Mouse (Mus musculus) ES-Bruce4 (cell line): Measurements from ENCODE around the gene Car11. TPM values are rescaled to one million over a fixed set of nuclear protein-coding genes. Genes with fewer than 3 reads are reported as not detected.
A peak's percentile ranks its signal among the peaks of the same experiment; 100 is the strongest.

Experiments used
- H3K27ac ChIP-seq: 2 replicates; pipeline ENCODE4 v1.5.1; 2012; ENCODE audit warnings: low read length, inconsistent platforms; ENCODE audit not compliant: insufficient read depth
- H3K27me3 ChIP-seq: 2 replicates; pipeline ENCODE4 v1.6.1; 2012; ENCODE audit warnings: mild to moderate bottlenecking, low read length, inconsistent platforms; ENCODE audit not compliant: control insufficient read depth, poor library complexity, insufficient read depth, severe bottlenecking
- H3K36me3 ChIP-seq: 2 replicates; pipeline ENCODE4 v1.6.1; 2012; ENCODE audit warnings: inconsistent platforms, mild to moderate bottlenecking, low read length, moderate library complexity; ENCODE audit not compliant: control insufficient read depth, poor library complexity, insufficient read depth, severe bottlenecking
- H3K4me1 ChIP-seq: one replicate; pipeline ENCODE4 v1.8.1; 2011; ENCODE audit warnings: low read length; ENCODE audit not compliant: control insufficient read depth, insufficient read depth
- H3K4me3 ChIP-seq: 2 replicates; pipeline ENCODE4 v1.5.1; 2011; ENCODE audit warnings: low read depth, mild to moderate bottlenecking, low read length
- H3K9ac ChIP-seq: 2 replicates; pipeline ENCODE4 v1.6.1; 2012; ENCODE audit warnings: low read depth, mild to moderate bottlenecking, inconsistent platforms; ENCODE audit not compliant: poor library complexity, severe bottlenecking
- H3K9me3 ChIP-seq: replicated peaks from 2 replicates; pipeline ENCODE4 v1.6.1; 2012; ENCODE audit warnings: mild to moderate bottlenecking, low read length, inconsistent platforms; ENCODE audit not compliant: control insufficient read depth, poor library complexity, insufficient read depth, severe bottlenecking
- CTCF ChIP-seq: IDR thresholded peaks from one replicate; pipeline ENCODE4 v1.8.1; 2011; ENCODE audit warnings: low read depth, low read length
- EP300 ChIP-seq: IDR thresholded peaks from 2 replicates; pipeline ENCODE4 v1.6.1; 2011; ENCODE audit warnings: low read depth, low read length; ENCODE audit not compliant: insufficient read depth
- POLR2A ChIP-seq: IDR thresholded peaks from one replicate; pipeline ENCODE4 v1.8.1; 2011; ENCODE audit warnings: low read length; ENCODE audit not compliant: insufficient read depth
- polyA plus RNA-seq: library from polyadenylated mRNA; stranded (reverse); fragments of >200 nt; gene quantifications from 2 replicates; pipeline ENCODE4 v1.2.4, GENCODE M21; 2011; ENCODE audit warnings: low read depth; ENCODE audit not compliant: missing spikeins, insufficient read depth, insufficient read length

Car11 gene
- polyA plus RNA-seq, 1 experiment, result 6.0 TPM

GRCm38 (mm10) chr7:45739820-45740219, 40.2 kb downstream of the Car11 start:
- peaks cover 3% of the 10 kb centered on the region for H3K4me1 ChIP-seq
- no peak overlapping the region for H3K4me3 ChIP-seq
- no peaks in the 10 kb centered on the region for H3K27me3 ChIP-seq
- H3K9ac ChIP-seq, result no peak overlapping the region
- TF ChIP-seq EP300, result no peak
- no peaks in the 10 kb centered on the region for H3K9me3 ChIP-seq
- no peaks in the 10 kb centered on the region for H3K36me3 ChIP-seq
- H3K27ac ChIP-seq, result no peak overlapping the region

GRCm38 (mm10) chr7:45741308-45741707, 41.7 kb downstream of the Car11 start:
- Histone ChIP-seq H3K9me3 (no peaks in the 10 kb centered on the region), H3K9ac (peak overlapping the region; percentile 10; the same call in 1 of the 2 replicates), H3K36me3 (no peaks in the 10 kb centered on the region), H3K27me3 (no peaks in the 10 kb centered on the region), H3K4me3 (peak overlapping the region; percentile 63), H3K4me1 (peaks cover 2% of the 10 kb centered on the region), H3K27ac (no peak overlapping the region)
- TF ChIP-seq CTCF (no peak), EP300 (no peak), POLR2A (no peak)

GRCm38 (mm10) chr7:45741777-45742176, 42.1 kb downstream of the Car11 start:
- no peaks in the 10 kb centered on the region for H3K27me3 ChIP-seq
- H3K36me3 ChIP-seq, result no peaks in the 10 kb centered on the region
- H3K27ac ChIP-seq, result no peak overlapping the region
- H3K9me3 ChIP-seq, result no peaks in the 10 kb centered on the region
- TF ChIP-seq POLR2A, result peak; percentile 63
- no peak for TF ChIP-seq CTCF
- no peak for TF ChIP-seq EP300
- peak overlapping the region; percentile 10; the same call in 1 of the 2 replicates for H3K9ac ChIP-seq
- peak overlapping the region; percentile 63 for H3K4me3 ChIP-seq
- peaks cover 2% of the 10 kb centered on the region for H3K4me1 ChIP-seq

DNA sequence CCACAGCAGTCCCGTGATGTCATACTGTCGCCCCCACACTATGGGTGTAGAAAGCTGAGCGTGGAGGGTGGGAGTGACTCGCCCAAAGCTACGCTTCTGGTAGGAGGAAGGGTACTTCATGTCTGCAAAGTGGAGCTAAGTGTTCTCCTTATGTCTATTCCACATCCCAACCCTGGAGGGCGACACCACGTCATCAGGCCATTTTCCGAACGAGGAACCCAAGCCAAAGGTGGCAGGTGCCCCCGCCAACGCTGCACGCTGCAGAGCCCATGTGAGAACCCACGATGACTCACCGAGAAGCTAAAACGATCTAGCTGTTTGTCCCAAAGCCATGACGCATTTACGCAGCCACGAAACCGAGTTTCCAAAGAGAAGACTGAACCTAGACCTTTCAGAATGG, 42.7 kb downstream of the Car11 start:
- Histone ChIP-seq H3K9me3 (no peaks in the 10 kb centered on the region), H3K36me3 (no peaks in the 10 kb centered on the region), H3K27ac (no peak overlapping the region), H3K9ac (peak overlapping the region; percentile 10; the same call in 1 of the 2 replicates), H3K27me3 (no peaks in the 10 kb centered on the region), H3K4me3 (peak overlapping the region; percentile 63), H3K4me1 (peaks cover 4% of the 10 kb centered on the region)
- TF ChIP-seq EP300, result no peak
- peak; percentile 33 for TF ChIP-seq CTCF

DNA sequence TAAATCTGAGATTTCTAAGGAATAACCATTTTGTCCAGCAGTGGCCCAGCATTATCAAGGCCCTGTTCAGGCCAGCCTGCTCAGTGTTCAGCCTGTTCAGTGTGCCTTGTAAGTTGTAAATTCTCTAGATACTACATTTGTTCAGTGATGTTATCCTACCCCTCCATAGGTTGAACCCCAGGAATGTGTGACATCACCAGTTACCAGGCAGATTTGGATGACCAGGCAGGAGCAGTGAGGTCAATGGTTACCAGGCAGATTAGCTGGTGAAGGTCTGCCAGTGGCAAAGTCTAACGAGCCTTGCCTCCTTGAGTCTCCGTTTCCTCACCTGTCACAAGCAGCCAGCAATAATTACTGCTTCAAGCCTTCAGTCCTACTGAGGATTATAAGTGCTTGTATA, 44.7 kb downstream of the Car11 start:
- H3K4me1 ChIP-seq, result peaks cover 6% of the 10 kb centered on the region
- no peak overlapping the region for H3K27ac ChIP-seq

DNA sequence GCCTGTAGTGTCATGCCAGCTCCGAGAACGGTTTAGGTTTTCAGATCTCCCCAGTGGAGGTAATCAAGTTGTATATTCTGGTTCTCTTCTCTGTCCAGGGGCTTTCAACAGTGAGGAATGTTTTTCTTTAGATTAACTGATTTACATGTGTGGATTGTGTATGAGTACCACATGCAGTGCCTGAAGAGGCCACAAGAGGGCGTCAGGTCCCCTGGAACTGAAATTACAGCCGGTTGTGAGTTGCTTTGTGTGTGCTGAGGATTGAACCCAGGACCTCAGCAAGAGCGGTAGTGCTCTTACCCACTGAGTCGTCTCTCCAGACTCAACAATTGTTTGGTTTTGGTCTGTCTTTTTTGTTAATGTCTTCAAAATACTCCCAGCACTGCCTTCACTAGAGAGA, 46.9 kb downstream of the Car11 start:
- TF ChIP-seq POLR2A, result no peak
- peak; percentile 73 for TF ChIP-seq CTCF
- no peak for TF ChIP-seq EP300
- Histone ChIP-seq H3K4me1 (peaks cover 9% of the 10 kb centered on the region), H3K36me3 (no peaks in the 10 kb centered on the region), H3K27me3 (no peaks in the 10 kb centered on the region), H3K9me3 (no peaks in the 10 kb centered on the region), H3K4me3 (no peak overlapping the region), H3K27ac (no peak overlapping the region), H3K9ac (no peak overlapping the region)

More for the DNA sequence above, 44.7 kb downstream of the Car11 start:
- TF ChIP-seq EP300 (no peak), CTCF (no peak), POLR2A (no peak)
- H3K9ac ChIP-seq, result no peak overlapping the region
- no peaks in the 10 kb centered on the region for H3K36me3 ChIP-seq
- H3K4me3 ChIP-seq, result no peak overlapping the region
- H3K27me3 ChIP-seq, result no peaks in the 10 kb centered on the region
- no peaks in the 10 kb centered on the region for H3K9me3 ChIP-seq

DNA sequence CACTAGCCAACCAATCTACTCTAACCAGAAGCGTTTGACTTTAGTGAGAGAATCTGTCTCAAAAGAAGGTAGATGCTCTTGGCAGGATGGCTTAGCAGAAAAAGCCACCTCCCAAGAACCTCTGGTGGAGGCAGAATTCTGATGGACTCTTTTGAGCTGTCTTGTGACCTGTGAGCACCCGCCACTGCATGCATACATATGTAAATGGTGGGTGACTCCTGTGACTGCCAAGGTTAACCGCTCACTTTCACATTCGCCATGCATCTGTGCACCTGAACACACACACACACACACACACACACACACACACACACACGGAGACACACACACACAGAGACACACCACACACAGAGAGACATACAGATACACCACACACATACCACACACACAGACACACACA, 47.8 kb downstream of the Car11 start:
- Histone ChIP-seq H3K9me3 (no peaks in the 10 kb centered on the region), H3K36me3 (no peaks in the 10 kb centered on the region), H3K4me3 (no peak overlapping the region), H3K27ac (no peak overlapping the region), H3K4me1 (peaks cover 9% of the 10 kb centered on the region), H3K27me3 (no peaks in the 10 kb centered on the region), H3K9ac (no peak overlapping the region)
- TF ChIP-seq CTCF (no peak), EP300 (peak; percentile 88; the same call in 1 of the 2 replicates), POLR2A (no peak)
